Mouse (Mus musculus): Measurements from ENCODE around the gene Defa26. TPM values are rescaled to one million over a fixed set of nuclear protein-coding genes. Genes with fewer than 3 reads are reported as not detected.
"Not testable (repeated sequence)": the region's sequence is repeated elsewhere in the genome, so short reads cannot be mapped to it uniquely, and the experiment has no call there.

The Defa26 gene
- total RNA-seq (2021): not detected
- long read RNA-seq, experiment 1: 0 reads
- long read RNA-seq, experiment 2: 0 reads

- not testable (repeated sequence) for DNase-seq (ENCODE audit: low spot score)
These were observed at the start of gene Defa26 for GRCm38 (mm10) chr8:21617883-21618282. TSS of gene Defa26 (plus strand) at chr8:21618183.

DNA sequence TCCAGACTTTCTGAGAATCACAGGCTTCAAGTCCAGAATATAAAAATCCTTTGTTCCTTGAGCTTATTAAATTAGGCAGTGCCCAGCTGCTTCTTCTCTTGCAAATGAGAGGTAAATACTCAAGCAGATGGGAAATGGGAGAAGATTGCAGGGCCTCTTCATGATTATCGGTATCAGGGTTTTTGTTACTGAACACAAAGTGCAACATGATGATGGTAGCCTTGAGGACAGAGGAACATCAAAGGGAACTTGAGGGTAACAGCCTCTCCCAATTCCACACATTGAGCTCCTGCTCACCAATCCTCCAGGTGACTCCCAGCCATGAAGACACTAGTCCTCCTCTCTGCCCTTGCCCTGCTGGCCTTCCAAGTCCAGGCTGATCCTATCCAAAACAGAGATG lies 35.3 kb upstream of the Defa26 start, which contains the start of gene Defa28:
Gene Defa28 (plus strand): TSS at position 301 of the 400 bp plus-strand sequence.
- not testable (repeated sequence) for DNase-seq (ENCODE audit: low spot score)

DNA sequence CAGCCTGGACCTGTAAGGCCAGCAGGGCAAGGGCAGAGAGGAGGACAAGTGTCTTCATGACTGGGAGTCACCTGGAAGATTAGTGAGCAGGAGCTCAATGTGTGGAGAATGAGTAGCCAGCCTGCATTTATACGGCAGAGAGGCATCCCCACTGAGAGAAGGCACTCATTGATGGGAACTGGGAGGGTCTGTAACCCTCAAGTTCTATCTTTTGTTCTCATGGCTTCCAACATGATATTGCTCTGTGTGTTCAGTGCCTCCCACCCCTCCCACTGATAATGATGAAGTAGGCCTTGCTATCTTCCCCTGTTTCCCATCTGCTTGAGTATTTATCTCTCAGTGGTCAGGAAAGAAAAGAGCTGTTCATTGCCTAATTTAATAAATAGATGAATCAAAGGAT lies 23.6 kb upstream of the Defa26 start, which contains the start of gene Gm7861:
Gene Gm7861 (minus strand): TSS at position 101 of the 400 bp plus-strand sequence.
- not testable (repeated sequence) for DNase-seq (ENCODE audit: low spot score)

DNA sequence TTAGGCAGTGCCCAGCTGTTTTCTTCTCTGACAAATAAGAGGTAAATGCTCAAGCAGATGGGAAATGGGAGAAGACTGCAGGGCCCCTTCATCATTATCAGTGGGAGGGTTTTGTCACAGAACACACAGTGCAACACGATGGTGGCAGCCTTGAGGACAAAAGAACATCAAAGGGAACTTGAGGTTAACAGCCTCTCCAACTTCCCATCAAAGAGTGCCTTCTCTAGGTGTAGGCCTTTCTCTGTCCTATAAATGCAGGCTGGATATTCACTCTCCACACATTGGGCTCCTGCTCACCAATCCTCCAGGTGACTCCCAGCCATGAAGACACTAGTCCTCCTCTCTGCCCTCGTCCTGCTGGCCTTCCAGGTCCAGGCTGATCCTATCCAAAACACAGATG lies 37.5 kb downstream of the Defa26 start, which contains the start of gene Defa17:
Gene Defa17 (plus strand): TSS at position 301 of the 400 bp plus-strand sequence.
- not testable (repeated sequence) for DNase-seq (ENCODE audit: low spot score)

- DNase-seq (ENCODE audit: low spot score): not testable (repeated sequence)
These were observed 47.5 kb downstream of the Defa26 start, which contains the start of gene Defa34 for GRCm38 (mm10) chr8:21665497-21665896. TSS of gene Defa34 (plus strand) at chr8:21665797.

Other genes starting within 250 kb of the Defa26 start
- not detected for gene Defa2, start 239.7 kb upstream of the Defa26 start, total RNA-seq (2021)
- gene Defa33, start 226.4 kb upstream of the Defa26 start, total RNA-seq (2021): not detected
- not detected for gene Defa36, start 190.8 kb upstream of the Defa26 start, total RNA-seq (2021)
- not detected for gene Gm7849, start 161.6 kb upstream of the Defa26 start, total RNA-seq (2021)
- gene Defa20, start 108.9 kb upstream of the Defa26 start, total RNA-seq (2021): not detected
- gene Defa32, start 89.2 kb upstream of the Defa26 start, total RNA-seq (2021): not detected
- gene Defa37, start 52.8 kb upstream of the Defa26 start, total RNA-seq (2021): not detected
- not detected for gene Defa28, start 35.2 kb upstream of the Defa26 start, total RNA-seq (2021)
- gene Gm7861, start 23.7 kb upstream of the Defa26 start, total RNA-seq (2021): not detected
- not detected for gene Defa17, start 37.6 kb downstream of the Defa26 start, total RNA-seq (2021)
- gene Defa34, start 47.6 kb downstream of the Defa26 start, total RNA-seq (2021): not detected
- gene AY761184, start 85.5 kb downstream of the Defa26 start, total RNA-seq (2021): not detected
- gene Defa24, start 116.3 kb downstream of the Defa26 start, total RNA-seq (2021): not detected
- not detected for gene Defb50, start 205.4 kb downstream of the Defa26 start, total RNA-seq (2021)
- gene Defb2, start 221.7 kb downstream of the Defa26 start, total RNA-seq (2021): not detected
- gene Defb10, start 240.7 kb downstream of the Defa26 start, total RNA-seq (2021): not detected

Data from gastrocnemius, adult 18-20 months (tissue).